Mouse (Mus musculus): Measurements from ENCODE around the gene Swsap1. TPM values are rescaled to one million over a fixed set of nuclear protein-coding genes. Genes with fewer than 3 reads are reported as not detected.

Gene Swsap1
- polyA plus RNA-seq, 1 experiment from 2014 or later = 2.6 TPM

DNA sequence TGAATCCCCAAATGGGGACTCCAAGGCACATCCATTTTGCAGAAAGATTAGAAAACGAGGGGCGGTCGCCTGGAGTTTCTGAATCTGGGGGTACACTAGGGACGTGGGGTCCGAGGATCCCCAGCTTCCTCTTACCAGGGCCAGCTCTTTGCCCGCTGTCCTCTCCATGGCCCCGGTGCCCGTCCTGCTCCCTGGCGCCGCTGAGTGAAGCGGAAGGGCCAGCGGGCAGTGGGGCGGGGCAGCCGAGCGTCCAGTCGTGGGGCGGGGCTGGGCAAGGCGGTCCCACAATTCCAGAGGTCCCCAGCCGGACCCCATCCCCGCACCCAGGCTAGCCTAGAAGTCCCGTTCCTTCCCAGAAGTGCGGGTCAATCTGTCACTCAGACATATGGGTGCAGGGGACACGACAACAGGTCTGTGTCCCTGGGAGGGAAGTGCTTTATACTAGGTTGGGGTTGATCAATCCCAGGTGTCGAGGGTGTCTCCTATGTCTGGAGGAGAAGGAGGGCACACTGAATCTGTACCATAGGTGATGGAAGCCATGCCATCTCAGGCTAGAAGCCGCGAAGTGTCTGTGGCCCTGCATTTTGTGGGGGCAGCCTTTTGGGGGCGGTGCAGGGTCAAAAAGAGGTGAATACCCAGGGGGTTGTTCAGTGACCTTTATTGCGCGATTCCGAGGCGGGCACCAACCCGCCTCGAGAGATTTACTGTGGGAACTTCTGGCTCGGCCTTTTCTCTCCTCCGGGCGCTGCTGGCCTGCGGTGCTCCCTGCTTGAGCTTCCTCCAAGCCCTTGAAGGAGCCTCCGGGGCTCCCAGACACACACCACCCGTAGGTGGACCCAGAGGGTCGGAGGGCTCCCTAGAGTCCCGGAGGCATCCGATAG lies 33.9 kb downstream of the Swsap1 start, which contains the start of gene Rgl3:
TSS of gene Rgl3 (minus strand) at position 217 of the 881 bp plus-strand sequence.
- ATAC-seq (peak; percentile 38; the same call in 1 of the 2 replicates), DNase-seq (peak; percentile 45)
- Histone ChIP-seq H3K4me2 (ENCODE audit: low read depth, low read length) (peak within 1 kb of the TSS; percentile 72), H3K9me3 (ENCODE audit: low read length) (no peaks in the 10 kb centered on the region), H3K9ac (replicated peaks) (no peak within 1 kb of the TSS; the same call in 1 of the 2 replicates), H3K27ac (ENCODE audit: low read depth) (no peak within 1 kb of the TSS), H3K4me3 (ENCODE audit: low read depth, low read length) (peak within 1 kb of the TSS; percentile 48), H3K4me1 (ENCODE audit: insufficient read depth) (peaks cover 23% of the 10 kb centered on the region), H3K27me3 (ENCODE audit: insufficient read depth, low read length) (peaks cover 61% of the 10 kb centered on the region), H3K36me3 (replicated peaks; ENCODE audit: insufficient read depth, low read length) (no peaks in the 10 kb centered on the region)
- WGBS (ENCODE audit: insufficient replicate concordance) = 3% methylated on average over 40 of the region's 42 CpGs
- TF ChIP-seq EP300 (IDR thresholded peaks at IDR 0.05; ENCODE audit: low read depth) = no peak
- TF ChIP-seq CTCF (IDR thresholded peaks at IDR 0.05; ENCODE audit: low read depth) = peak; percentile 22

DNA sequence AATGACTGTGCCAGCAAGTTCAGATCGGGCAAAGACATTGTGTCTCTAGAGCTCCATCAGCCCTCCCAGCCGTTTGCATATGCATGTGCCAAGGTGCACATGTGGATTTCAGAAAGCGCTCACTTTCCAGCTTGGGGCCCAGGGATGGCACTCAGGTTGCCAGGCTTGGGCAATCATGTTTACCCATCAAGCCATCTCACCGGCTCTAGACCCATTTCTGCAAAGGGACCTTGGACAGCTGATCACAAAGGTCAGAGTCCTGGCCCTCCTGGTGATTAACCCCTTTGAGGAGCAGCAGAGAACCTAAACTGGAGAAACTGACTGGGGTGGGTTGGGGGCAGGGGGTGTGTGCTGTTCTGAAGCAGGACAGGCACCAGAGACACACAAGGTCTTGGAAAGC lies 36.7 kb downstream of the Swsap1 start:
- no peaks in the 10 kb centered on the region for H3K9me3 ChIP-seq (ENCODE audit: low read length)
- WGBS (ENCODE audit: insufficient replicate concordance) = 58% methylated on average over 4 of the region's 4 CpGs
- no peak overlapping the region for H3K9ac ChIP-seq (replicated peaks)
- DNase-seq (no peak), ATAC-seq (0 out of 2 replicates have a peak, but pooled peaks have one; percentile 29)
- H3K4me3 ChIP-seq (ENCODE audit: low read depth, low read length) = no peak overlapping the region
- peaks cover 23% of the 10 kb centered on the region for H3K4me1 ChIP-seq (ENCODE audit: insufficient read depth)
- no peak overlapping the region for H3K4me2 ChIP-seq (ENCODE audit: low read depth, low read length)
- no peak overlapping the region for H3K27ac ChIP-seq (ENCODE audit: low read depth)
- peaks cover 49% of the 10 kb centered on the region for H3K27me3 ChIP-seq (ENCODE audit: insufficient read depth, low read length)
- H3K36me3 ChIP-seq (replicated peaks; ENCODE audit: insufficient read depth, low read length) = no peaks in the 10 kb centered on the region
- no peak for TF ChIP-seq CTCF (IDR thresholded peaks at IDR 0.05; ENCODE audit: low read depth)
- TF ChIP-seq EP300 (IDR thresholded peaks at IDR 0.05; ENCODE audit: low read depth) = no peak

DNA sequence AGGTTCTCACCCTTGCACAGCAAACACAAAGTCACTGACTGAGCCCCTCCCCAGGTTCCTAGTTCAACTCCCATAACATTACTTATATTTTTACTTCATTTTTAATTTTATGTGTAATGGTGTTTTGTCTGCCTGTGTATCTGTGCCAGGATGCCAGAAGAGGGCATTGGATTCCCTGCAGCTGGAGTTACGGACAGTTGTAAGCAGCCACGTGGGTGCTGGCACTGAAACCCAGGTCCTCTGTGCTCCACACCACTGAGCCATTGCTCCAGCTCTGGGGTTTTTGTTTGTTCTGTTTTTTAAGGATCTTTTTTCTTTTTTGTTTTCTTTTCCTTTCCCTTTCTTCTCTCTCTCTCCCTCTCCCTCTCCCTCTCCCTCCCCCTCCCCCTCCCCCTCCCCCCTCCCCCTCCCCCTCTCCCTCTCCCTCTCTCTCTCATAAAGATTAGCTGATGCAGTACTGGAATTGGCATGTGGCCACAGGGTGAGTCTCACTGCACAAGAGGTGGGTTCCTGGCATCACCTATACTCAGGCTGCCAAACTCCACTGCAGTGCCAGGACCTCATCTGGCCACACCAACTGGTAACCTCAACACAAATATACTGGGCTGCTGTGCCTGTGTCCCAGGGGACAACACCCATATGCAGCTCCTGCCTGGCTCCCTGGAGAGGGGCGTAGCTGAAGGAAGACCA lies 40.8 kb downstream of the Swsap1 start:
- Histone ChIP-seq H3K4me2 (ENCODE audit: low read depth, low read length) (no peak overlapping the region), H3K4me3 (ENCODE audit: low read depth, low read length) (no peak overlapping the region), H3K27ac (ENCODE audit: low read depth) (no peak overlapping the region), H3K4me1 (ENCODE audit: insufficient read depth) (no peaks in the 10 kb centered on the region), H3K9ac (replicated peaks) (no peak overlapping the region), H3K9me3 (ENCODE audit: low read length) (no peaks in the 10 kb centered on the region), H3K36me3 (replicated peaks; ENCODE audit: insufficient read depth, low read length) (no peaks in the 10 kb centered on the region), H3K27me3 (ENCODE audit: insufficient read depth, low read length) (peaks cover 8% of the 10 kb centered on the region)
- 82% methylated on average over 3 of the region's 3 CpGs for WGBS (ENCODE audit: insufficient replicate concordance)
- ATAC-seq (no peak), DNase-seq (no peak)
- TF ChIP-seq CTCF (IDR thresholded peaks at IDR 0.05; ENCODE audit: low read depth) (no peak), EP300 (IDR thresholded peaks at IDR 0.05; ENCODE audit: low read depth) (no peak)

DNA sequence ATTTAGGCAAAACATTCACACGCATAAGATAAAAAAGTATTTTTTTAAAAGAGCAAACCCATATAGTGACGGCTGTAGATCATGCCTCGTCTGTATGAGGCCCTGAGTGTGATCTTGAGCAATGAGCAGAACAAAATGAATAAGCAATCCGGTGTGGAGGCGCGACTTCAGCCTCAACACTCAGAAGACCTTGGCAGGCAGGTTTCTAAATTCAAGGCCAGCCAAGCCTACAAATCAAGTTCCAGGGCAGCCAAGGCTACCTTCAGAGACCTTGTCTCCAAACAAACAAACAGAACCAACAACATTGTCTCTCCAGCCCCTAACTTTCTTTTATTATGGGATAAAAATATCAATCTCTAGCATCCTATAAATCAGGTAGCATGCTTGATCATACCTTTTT lies 44.7 kb downstream of the Swsap1 start:
- H3K4me3 ChIP-seq (ENCODE audit: low read depth, low read length) = no peak overlapping the region
- no peak overlapping the region for H3K4me2 ChIP-seq (ENCODE audit: low read depth, low read length)
- H3K36me3 ChIP-seq (replicated peaks; ENCODE audit: insufficient read depth, low read length) = peaks cover 10% of the 10 kb centered on the region
- WGBS (ENCODE audit: insufficient replicate concordance) = 86% methylated on average over 6 of the region's 6 CpGs
- no peak for TF ChIP-seq CTCF (IDR thresholded peaks at IDR 0.05; ENCODE audit: low read depth)
- TF ChIP-seq EP300 (IDR thresholded peaks at IDR 0.05; ENCODE audit: low read depth) = no peak
- no peak overlapping the region for H3K9ac ChIP-seq (replicated peaks)
- H3K9me3 ChIP-seq (ENCODE audit: low read length) = no peaks in the 10 kb centered on the region
- no peak for ATAC-seq
- DNase-seq = no peak
- peaks cover 9% of the 10 kb centered on the region; the same call in 1 of the 2 replicates for H3K4me1 ChIP-seq (ENCODE audit: insufficient read depth)
- H3K27ac ChIP-seq (ENCODE audit: low read depth) = no peak overlapping the region
- no peaks in the 10 kb centered on the region for H3K27me3 ChIP-seq (ENCODE audit: insufficient read depth, low read length)

DNA sequence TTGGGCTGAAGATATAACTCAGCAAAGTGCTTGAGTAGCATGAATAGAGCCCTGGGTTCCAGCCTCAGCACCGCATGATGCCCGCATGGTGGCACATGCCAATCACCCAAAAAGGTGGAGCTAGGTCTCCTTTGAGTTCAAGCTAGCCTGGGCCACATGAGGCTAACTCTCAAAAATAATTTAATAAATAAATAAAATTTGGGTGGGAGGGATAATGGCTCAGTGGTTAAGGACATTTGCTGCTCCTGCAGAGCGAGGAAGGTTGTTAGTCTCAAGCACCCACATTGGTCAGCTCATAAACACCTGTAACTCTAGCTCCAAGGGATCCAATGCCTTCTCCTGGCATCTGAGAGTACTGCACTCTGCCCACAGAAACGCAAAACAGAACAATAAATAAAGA lies 46.1 kb downstream of the Swsap1 start:
- Histone ChIP-seq H3K4me1 (ENCODE audit: insufficient read depth) (peaks cover 9% of the 10 kb centered on the region; the same call in 1 of the 2 replicates), H3K27me3 (ENCODE audit: insufficient read depth, low read length) (no peaks in the 10 kb centered on the region), H3K4me2 (ENCODE audit: low read depth, low read length) (no peak overlapping the region), H3K4me3 (ENCODE audit: low read depth, low read length) (no peak overlapping the region), H3K27ac (ENCODE audit: low read depth) (no peak overlapping the region), H3K9ac (replicated peaks) (no peak overlapping the region), H3K9me3 (ENCODE audit: low read length) (no peaks in the 10 kb centered on the region), H3K36me3 (replicated peaks; ENCODE audit: insufficient read depth, low read length) (peaks cover 16% of the 10 kb centered on the region)
- ATAC-seq (no peak), DNase-seq (no peak)
- 86% methylated on average over 4 of the region's 4 CpGs for WGBS (ENCODE audit: insufficient replicate concordance)
- TF ChIP-seq CTCF (IDR thresholded peaks at IDR 0.05; ENCODE audit: low read depth) (no peak), EP300 (IDR thresholded peaks at IDR 0.05; ENCODE audit: low read depth) (no peak)

Measured in liver, postnatal 0 days (tissue).